Mouse (Mus musculus): ENCODE data around the gene Sgms2.

- TF ChIP-seq CTCF (IDR thresholded peaks at IDR 0.05; ENCODE audit: borderline replicate concordance, insufficient read depth, low read depth, low read length) (no peak), POLR2A (IDR thresholded peaks at IDR 0.05; ENCODE audit: borderline replicate concordance, insufficient read depth, low read length) (no peak)
Measured at GRCm38 (mm10) chr3:131357643-131358042, 133.6 kb downstream of the Sgms2 start.

All from cerebellum, adult 2 months (tissue).